Mouse (Mus musculus) bone marrow, adult 2 months (tissue): ENCODE data around the gene Rnf43.

Experiments used
- CTCF ChIP-seq: fragments of 200-500 bp; IDR thresholded peaks from 2 replicates; pipeline ENCODE4 v1.5.1; 2011; ENCODE audit warnings: low read length, control low read depth; ENCODE audit not compliant: control insufficient read depth, insufficient read depth
- POLR2A ChIP-seq: fragments of 200-500 bp; IDR thresholded peaks from 2 replicates; pipeline ENCODE4 v1.6.1; 2011; ENCODE audit warnings: low read depth, mild to moderate bottlenecking, control low read depth, low read length, borderline replicate concordance; ENCODE audit not compliant: control insufficient read depth

DNA sequence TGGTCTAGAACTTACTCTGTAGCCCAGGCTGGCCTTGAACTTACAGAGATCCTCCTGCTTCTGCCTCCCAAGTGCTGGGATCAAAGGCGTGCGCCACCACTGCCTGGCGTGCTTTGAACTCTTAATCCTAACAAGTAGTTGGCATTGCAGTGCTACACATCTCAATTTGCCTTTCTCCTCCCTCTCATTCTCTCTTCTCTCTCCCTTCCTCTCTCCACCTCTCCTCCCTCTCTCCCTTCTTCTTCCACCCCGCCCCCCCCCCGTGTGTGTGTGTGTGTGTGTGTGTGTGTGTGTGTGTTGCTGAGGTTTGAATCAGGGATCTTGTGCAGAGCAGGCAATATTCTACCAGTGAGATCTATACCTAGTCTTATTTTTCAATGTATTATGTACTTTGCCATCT, 84.8 kb downstream of the Rnf43 start:
- TF ChIP-seq CTCF (no peak), POLR2A (no peak)
